Mouse (Mus musculus): ENCODE results near the gene Mrps34. TPM values are rescaled to one million over a fixed set of nuclear protein-coding genes. Genes with fewer than 3 reads are reported as not detected.
A peak's percentile ranks its signal among the peaks of the same experiment; 100 is the strongest.
"Not testable (repeated sequence)": the region's sequence is repeated elsewhere in the genome, so short reads cannot be mapped to it uniquely, and the experiment has no call there.

Gene Mrps34
- polyA plus RNA-seq, 3 experiments from 2014 or later: 68.7 to 85.6 (median 71.2) TPM

DNA sequence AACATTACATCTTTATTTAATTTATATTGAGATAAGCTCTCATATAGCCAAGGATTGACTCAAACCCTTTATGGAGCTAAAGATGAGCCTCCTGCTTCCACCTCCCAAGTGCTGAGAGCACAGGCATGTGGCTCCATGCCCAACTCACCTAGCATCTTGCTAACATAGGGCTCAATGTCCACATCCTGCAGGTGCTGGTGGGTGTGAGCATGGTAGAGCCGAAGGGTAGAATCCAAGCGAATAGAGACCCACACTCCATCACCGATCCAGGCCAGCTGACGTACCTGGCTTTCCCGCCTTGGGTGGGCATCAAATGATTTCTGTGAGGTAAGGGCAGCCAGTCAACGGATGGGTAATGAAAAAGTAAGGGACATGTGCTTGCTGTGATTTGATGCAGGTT is 5.1 kb downstream of the Mrps34 start:
- ATAC-seq: no peak

DNA sequence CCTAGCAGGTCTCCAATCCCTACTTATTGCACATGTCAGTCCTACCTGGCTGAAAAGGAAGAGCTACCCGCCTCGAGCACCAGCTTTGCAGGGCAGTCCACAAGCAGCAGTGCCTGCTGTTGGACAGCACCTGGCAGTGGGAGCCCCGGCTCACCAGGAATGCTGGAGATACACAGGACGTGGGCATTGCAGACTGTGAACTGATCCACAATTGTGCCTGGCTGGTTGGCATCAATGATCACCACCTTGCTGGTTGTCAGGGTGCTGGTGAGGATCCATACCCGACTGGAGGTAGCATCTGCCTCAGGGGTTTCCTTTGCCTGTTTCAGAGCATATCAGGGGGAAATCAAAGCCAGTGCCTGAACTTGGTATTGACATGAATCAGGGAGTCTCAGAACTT is 7.2 kb downstream of the Mrps34 start:
- no peak for ATAC-seq

DNA sequence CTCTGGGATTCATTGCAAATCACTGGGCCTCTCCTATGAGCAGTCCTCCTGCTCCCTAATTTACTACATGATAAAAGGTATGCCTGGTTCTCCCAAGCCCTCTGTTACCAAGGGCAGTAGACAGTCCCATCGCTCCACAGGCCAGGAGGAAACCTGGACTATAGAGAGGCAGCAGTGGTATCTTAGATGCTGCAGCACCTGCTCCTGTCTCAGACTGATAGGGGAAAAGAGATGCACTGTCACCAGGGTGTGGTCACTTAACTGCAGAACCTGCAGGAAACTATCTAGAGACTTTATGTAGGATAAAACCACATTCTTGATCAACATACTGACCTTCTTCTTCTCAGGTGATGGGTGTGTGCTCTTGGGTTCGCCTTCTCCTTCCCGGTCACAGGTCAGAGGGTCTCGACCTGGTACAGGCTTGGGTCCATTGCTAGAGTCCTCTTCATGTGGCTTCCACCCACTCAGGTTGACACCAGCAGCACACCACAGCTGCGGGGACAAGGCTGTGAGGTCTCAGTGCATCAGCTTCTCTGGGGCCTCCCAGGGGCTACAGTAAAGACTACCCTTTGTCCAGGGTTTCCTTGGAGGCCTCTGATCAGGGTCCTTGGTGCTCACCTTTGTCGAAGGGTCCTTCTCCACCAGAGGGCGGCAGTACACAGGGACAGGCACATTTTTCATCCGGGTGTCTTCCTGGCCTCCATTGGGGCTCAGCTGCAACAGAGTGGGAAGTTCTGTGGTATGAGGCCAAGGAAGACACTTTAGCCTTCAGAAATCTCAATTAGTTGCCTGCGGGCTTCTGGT is 8.0 kb downstream of the Mrps34 start:
- no peak for ATAC-seq

GRCm38 (mm10) chr17:24903767-24904166 is 8.9 kb downstream of the Mrps34 start:
- ATAC-seq: no peak

GRCm38 (mm10) chr17:24907591-24907990 is 12.7 kb downstream of the Mrps34 start:
- no peak for ATAC-seq

DNA sequence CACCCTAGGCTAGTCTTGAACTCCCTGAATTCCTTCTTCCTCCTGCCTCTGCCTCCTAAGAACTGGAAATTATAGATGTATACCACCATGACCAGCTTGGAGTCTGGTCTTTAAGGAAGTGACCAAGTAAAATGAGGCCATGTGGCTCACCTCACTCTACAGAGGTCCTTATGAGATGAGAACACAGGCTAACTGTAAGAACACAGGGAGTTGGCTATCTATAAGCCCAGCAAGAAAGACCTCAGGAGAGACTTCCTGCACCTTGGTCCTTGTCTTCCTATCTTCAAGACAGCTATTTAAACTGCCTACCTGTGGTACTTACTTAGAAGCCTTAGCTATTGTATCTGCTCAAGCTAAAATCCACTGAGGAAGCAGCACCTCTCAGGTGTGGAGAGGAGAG is 19.1 kb downstream of the Mrps34 start:
- no peak for ATAC-seq

DNA sequence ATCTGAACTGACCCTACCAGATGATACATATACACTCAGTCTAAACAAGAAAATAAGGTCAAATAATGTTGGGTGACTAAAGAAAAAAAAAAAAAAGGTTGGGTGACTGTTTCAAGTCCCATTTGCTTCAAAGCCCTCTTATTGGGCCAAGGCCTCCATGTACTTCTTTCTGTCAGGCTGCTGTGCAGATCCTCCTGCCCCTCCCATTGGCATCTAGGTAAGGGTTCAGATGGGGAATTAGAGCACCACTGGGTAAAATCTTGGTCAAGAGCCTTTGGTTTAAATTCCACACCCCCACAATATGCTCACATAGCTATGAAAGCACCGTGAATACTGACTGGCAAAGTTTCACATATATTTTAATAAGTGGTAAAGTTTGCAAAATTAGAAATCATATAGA is 28.3 kb downstream of the Mrps34 start:
- no peak for ATAC-seq

GRCm38 (mm10) chr17:24929506-24929905 is 34.6 kb downstream of the Mrps34 start:
- no peak for ATAC-seq

- ATAC-seq: no peak
Observed at GRCm38 (mm10) chr17:24932431-24932830, 37.5 kb downstream of the Mrps34 start.

- ATAC-seq: no peak
Observed at GRCm38 (mm10) chr17:24933163-24933562, 38.2 kb downstream of the Mrps34 start.

GRCm38 (mm10) chr17:24934926-24935325 is 40.0 kb downstream of the Mrps34 start:
- no peak for ATAC-seq

- no peak for ATAC-seq
Observed at GRCm38 (mm10) chr17:24935666-24936065, 40.8 kb downstream of the Mrps34 start.

DNA sequence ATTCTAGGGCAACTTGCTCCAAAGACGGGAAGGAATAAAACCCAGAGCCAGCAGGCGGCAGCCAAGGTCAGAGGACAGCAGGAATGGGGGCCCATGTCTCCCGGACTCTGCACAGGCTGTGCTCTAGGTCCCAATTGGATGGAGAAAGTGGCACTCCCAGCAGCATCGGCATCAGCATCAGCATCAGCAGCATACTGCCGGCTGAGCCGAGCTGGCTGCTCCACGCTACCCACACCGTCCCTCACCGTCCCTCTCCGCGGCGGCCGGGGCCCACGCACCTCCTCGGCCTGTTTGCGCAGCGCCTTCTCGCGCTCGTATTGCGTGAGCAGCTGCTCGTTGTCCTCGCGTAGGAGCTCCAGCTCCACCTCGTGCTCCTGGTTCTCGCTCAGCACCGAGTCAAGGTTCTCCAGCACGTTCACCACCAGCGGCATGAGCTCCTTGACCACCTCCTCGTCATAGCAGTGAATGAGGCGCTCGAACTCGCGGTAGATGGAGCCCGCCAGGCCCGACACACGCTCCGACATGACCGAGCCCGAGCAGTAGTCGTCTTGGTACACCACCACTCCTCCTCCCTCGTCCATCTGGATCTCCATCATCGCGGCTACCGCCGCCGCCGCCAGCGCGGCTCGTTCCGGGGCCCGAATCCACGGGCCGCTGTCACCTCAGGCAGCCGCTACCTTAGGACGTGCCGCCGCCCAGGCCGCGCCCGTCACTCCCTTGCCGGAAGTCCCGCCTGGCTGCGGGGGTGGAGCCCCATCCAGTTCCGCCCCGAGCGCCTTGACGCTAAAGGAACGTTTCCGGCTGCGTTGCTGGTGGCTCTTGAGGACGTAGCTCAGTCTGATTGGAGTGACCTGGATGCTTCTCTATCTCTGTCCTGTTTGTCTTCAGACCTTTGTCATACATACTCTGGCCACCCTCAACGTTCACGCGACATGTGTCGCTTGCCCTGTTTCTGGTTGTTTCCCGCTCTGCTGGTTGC is 41.6 kb downstream of the Mrps34 start, which contains the start of gene Mapk8ip3:
TSS of gene Mapk8ip3 (minus strand) at position 719 of the 979 bp plus-strand sequence.
- ATAC-seq: peak; percentile 99

DNA sequence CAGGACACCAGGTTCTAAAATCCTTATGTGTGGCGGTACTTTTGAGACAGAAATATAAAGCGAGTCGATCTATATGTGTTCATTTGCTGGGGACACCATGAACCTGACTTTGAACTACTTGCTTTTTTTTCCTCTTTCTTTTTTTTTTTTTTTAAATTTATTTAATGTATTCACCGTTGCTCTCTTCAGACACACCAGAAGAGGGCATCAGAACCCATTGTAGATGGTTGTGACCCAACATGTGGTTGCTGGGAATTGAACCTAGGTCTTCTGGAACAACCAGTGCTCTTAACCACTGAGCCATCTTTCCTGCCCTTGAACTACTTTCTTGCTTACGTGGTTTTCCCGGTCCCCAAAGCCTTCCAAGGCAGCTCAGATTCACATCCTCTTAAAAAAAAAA is 42.4 kb downstream of the Mrps34 start:
- ATAC-seq: no peak

- peak; percentile 69 for ATAC-seq
Observed at GRCm38 (mm10) chr17:24942453-24942852, 47.5 kb downstream of the Mrps34 start.

DNA sequence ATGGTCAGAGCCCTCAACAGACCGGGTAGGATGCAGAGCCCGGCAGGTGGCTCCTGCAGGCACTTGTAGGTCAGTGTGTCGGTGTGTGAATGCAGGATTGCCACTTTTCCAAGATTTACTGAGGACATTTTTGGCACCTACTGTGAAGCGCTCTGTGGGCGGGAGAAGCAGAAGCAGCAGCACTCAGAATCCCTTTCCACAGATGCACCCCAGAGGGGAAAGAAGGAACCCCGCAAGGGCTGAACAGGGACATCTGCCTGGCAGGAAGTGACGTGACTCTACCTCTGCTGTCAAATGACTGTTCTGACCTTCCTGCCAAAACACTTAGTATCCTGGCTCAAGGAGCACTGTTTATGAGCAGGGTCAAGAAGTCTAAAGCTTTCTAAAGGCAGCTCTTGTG is 48.1 kb downstream of the Mrps34 start:
- ATAC-seq: no peak

DNA sequence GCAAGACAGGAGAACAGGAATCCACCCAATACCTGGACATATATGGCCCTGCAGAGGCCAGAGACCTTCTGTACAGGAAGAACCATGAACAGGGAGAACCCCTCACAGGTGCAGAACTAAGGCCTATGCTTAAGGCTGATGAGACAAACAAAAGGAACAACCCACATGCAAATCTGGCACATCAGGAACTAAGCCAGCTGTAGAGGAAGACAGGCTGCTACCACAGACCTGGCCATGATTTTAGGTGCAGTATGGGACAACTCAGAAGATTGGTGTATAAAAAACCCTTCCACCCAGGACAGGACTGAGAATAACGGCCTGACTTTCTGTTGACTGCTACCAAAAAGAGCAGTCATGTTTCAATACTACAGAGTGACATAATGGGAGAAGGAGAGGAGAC is 48.7 kb downstream of the Mrps34 start:
- ATAC-seq: not testable (repeated sequence)

Other genes with a start within 250 kb of the Mrps34 start
- not detected for gene Slc9a3r2, start 244.8 kb upstream of the Mrps34 start, polyA plus RNA-seq (2017; shearing (Covaris generic))
- gene Npw, start 236.7 kb upstream of the Mrps34 start, polyA plus RNA-seq (2017; shearing (Covaris generic)): not detected
- gene Zfp598, start 225.4 kb upstream of the Mrps34 start, polyA plus RNA-seq (2017; shearing (Covaris generic)): 1 to 10 TPM; 4.1 to 5.8 (median 5.4) TPM
- 1 to 10 TPM in 2 of 3 experiments, under 1 TPM in 1; 0.51 to 5.4 (median 1.7) TPM for gene Syngr3, start 205.2 kb upstream of the Mrps34 start, polyA plus RNA-seq (2017; shearing (Covaris generic))
- 10 to 100 TPM; 10.2 to 18.4 (median 13.1) TPM for gene Gfer, start 199.0 kb upstream of the Mrps34 start, polyA plus RNA-seq (2017; shearing (Covaris generic))
- 1 to 10 TPM; 1.8 to 3.5 (median 2.7) TPM for gene Noxo1, start 198.9 kb upstream of the Mrps34 start, polyA plus RNA-seq (2017; shearing (Covaris generic))
- 10 to 100 TPM; 29.5 to 55.4 (median 32.2) TPM for gene Tbl3, start 187.5 kb upstream of the Mrps34 start, polyA plus RNA-seq (2017; shearing (Covaris generic))
- gene Rnf151, start 177.1 kb upstream of the Mrps34 start, polyA plus RNA-seq (2017; shearing (Covaris generic)): not detected
- gene Rps2, start 177.0 kb upstream of the Mrps34 start, polyA plus RNA-seq (2017; shearing (Covaris generic)): 100 to 1,000 TPM; 452 to 883 (median 453) TPM
- 100 to 1,000 TPM; 234 to 249 (median 238) TPM for gene Ndufb10, start 170.6 kb upstream of the Mrps34 start, polyA plus RNA-seq (2017; shearing (Covaris generic))
- gene Rpl3l, start 167.3 kb upstream of the Mrps34 start, polyA plus RNA-seq (2017; shearing (Covaris generic)): not detected
- gene Msrb1, start 158.5 kb upstream of the Mrps34 start, polyA plus RNA-seq (2017; shearing (Covaris generic)): 10 to 100 TPM; 27.2 to 34.4 (median 28.6) TPM
- gene Hs3st6, start 142.1 kb upstream of the Mrps34 start, polyA plus RNA-seq (2017; shearing (Covaris generic)): not detected
- gene Meiob, start 90.8 kb upstream of the Mrps34 start, polyA plus RNA-seq (2017; shearing (Covaris generic)): not detected
- 10 to 100 TPM; 24.3 to 30.5 (median 25.2) TPM for gene Hagh, start 55.0 kb upstream of the Mrps34 start, polyA plus RNA-seq (2017; shearing (Covaris generic))
- 1 to 10 TPM; 1.4 to 2.3 (median 2.0) TPM for gene Fahd1, start 44.8 kb upstream of the Mrps34 start, polyA plus RNA-seq (2017; shearing (Covaris generic))
- gene Igfals, start 29.1 kb upstream of the Mrps34 start, polyA plus RNA-seq (2017; shearing (Covaris generic)): not detected
- gene Nubp2, start 8.8 kb upstream of the Mrps34 start, polyA plus RNA-seq (2017; shearing (Covaris generic)): 100 to 1,000 TPM in 1 of 3 experiments, 10 to 100 TPM in 2; 75.5 to 104 (median 88.6) TPM
- 10 to 100 TPM; 48.5 to 53.2 (median 49.1) TPM for gene Spsb3, start 8.5 kb upstream of the Mrps34 start, polyA plus RNA-seq (2017; shearing (Covaris generic))
- 10 to 100 TPM; 16.4 to 26.2 (median 26.1) TPM for gene Eme2, start within 50 bp of the Mrps34 start, polyA plus RNA-seq (2017; shearing (Covaris generic))
- gene Nme3, start 1.4 kb downstream of the Mrps34 start, polyA plus RNA-seq (2017; shearing (Covaris generic)): 10 to 100 TPM; 39.8 to 50.7 (median 45.7) TPM
- gene Mapk8ip3, start 41.9 kb downstream of the Mrps34 start, polyA plus RNA-seq (2017; shearing (Covaris generic)): 10 to 100 TPM; 22.0 to 47.5 (median 34.9) TPM
- gene Jpt2, start 65.6 kb downstream of the Mrps34 start, polyA plus RNA-seq (2017; shearing (Covaris generic)): 10 to 100 TPM; 25.3 to 48.1 (median 32.1) TPM
- gene Cramp1l, start 120.7 kb downstream of the Mrps34 start, polyA plus RNA-seq (2017; shearing (Covaris generic)): 10 to 100 TPM; 10.7 to 22.5 (median 17.2) TPM
- gene Ift140, start 121.0 kb downstream of the Mrps34 start, polyA plus RNA-seq (2017; shearing (Covaris generic)): 10 to 100 TPM; 15.7 to 18.8 (median 17.2) TPM
- under 1 TPM in 2 of 3 experiments, not detected in 1; 0.47 to 0.66 TPM for gene Tmem204, start 188.5 kb downstream of the Mrps34 start, polyA plus RNA-seq (2017; shearing (Covaris generic))
- gene Telo2, start 220.9 kb downstream of the Mrps34 start, polyA plus RNA-seq (2017; shearing (Covaris generic)): 10 to 100 TPM; 13.5 to 33.6 (median 17.7) TPM
- gene Ptx4, start 225.6 kb downstream of the Mrps34 start, polyA plus RNA-seq (2017; shearing (Covaris generic)): not detected
- 10 to 100 TPM; 16.6 to 27.4 (median 20.6) TPM for gene Clcn7, start 238.3 kb downstream of the Mrps34 start, polyA plus RNA-seq (2017; shearing (Covaris generic))